Comparison of ENCODE assay signal across 21 mouse cellular contexts in genomic region chr2:165960695-165961094, GRCm38 (mm10).
"Had no signal": no experiment of that assay in that cellular context is flagged by ENCODE, and none has a peak within 500 bp of the region (broad histone marks: within the 10 kb centered on the region; RNA-seq: fewer than 3 reads in every experiment).

No protein-coding gene starts in this region.

- H3K27ac ChIP-seq: liver, embryonic 13.5 days; liver, embryonic 15.5 days; lung, embryonic 15.5 days; macrophage; midbrain, embryonic 12.5 days; midbrain, embryonic 15.5 days; neural tube, embryonic 13.5 days; neural tube, embryonic 15.5 days had no signal

- H3K4me2 ChIP-seq: liver, embryonic 13.5 days; liver, embryonic 15.5 days; lung, embryonic 15.5 days; midbrain, embryonic 12.5 days; midbrain, embryonic 15.5 days; neural tube, embryonic 13.5 days; neural tube, embryonic 15.5 days had no signal

- H3K4me1 ChIP-seq: midbrain, embryonic 15.5 days; neural tube, embryonic 13.5 days; neural tube, embryonic 15.5 days had no signal

- DNase-seq: liver, embryonic 13.5 days; liver, postnatal 0 days; lung, adult 2 months; lung, postnatal 14 days; lung, postnatal 36 days; retina, postnatal 1 day; right cerebral cortex, adult 18-20 months; right cerebral cortex, postnatal 25 days; right cerebral cortex, postnatal 4 days; spleen, adult 18-20 months; thymus, adult 18-20 months; thymus, postnatal 25 days had no signal

- H3K9ac ChIP-seq: liver, embryonic 13.5 days; liver, embryonic 15.5 days; liver, postnatal 0 days; lung, embryonic 15.5 days; midbrain, embryonic 12.5 days; midbrain, embryonic 15.5 days; neural tube, embryonic 13.5 days; neural tube, embryonic 15.5 days had no signal

- H3K36me3 ChIP-seq: liver, embryonic 13.5 days; liver, embryonic 15.5 days; lung, embryonic 15.5 days; midbrain, embryonic 12.5 days; midbrain, embryonic 15.5 days; neural tube, embryonic 13.5 days; neural tube, embryonic 15.5 days had no signal

- H3K9me3 ChIP-seq: liver, embryonic 13.5 days; liver, embryonic 15.5 days; lung, embryonic 15.5 days; megakaryocyte, embryonic 14.5 days; midbrain, embryonic 12.5 days; midbrain, embryonic 15.5 days; neural tube, embryonic 13.5 days; neural tube, embryonic 15.5 days had no signal

- ATAC-seq: liver, postnatal 0 days; lung, postnatal 0 days; midbrain, embryonic 15.5 days had no signal

- H3K27me3 ChIP-seq: liver, embryonic 13.5 days; lung, embryonic 15.5 days; megakaryocyte, embryonic 14.5 days; midbrain, embryonic 12.5 days; midbrain, embryonic 15.5 days; neural tube, embryonic 13.5 days; neural tube, embryonic 15.5 days had no signal

- H3K4me3 ChIP-seq: liver, embryonic 13.5 days; liver, embryonic 15.5 days; lung, embryonic 15.5 days; megakaryocyte, embryonic 14.5 days; midbrain, embryonic 12.5 days; midbrain, embryonic 15.5 days; neural tube, embryonic 13.5 days; neural tube, embryonic 15.5 days had no signal
